Mouse (Mus musculus) fibroblast of lung, adult 2 months (primary cell): Measurements from ENCODE around the gene Smim8.
"Not testable (repeated sequence)": the region's sequence is repeated elsewhere in the genome, so short reads cannot be mapped to it uniquely, and the experiment has no call there.

Source experiments
- DNase-seq: peaks from one replicate; pipeline ENCODE4 v3.0.0-alpha.2; 2011; ENCODE audit warnings: low read depth

The Smim8 gene

GRCm38 (mm10) chr4:34777677-34778527, at the start of gene Smim8:
Smim8 (minus strand) TSS chr4:34778423.
- peak; percentile 57 for DNase-seq

GRCm38 (mm10) chr4:34823901-34824300, 45.7 kb upstream of the Smim8 start:
- no peak for DNase-seq

- no peak for DNase-seq
Observed at GRCm38 (mm10) chr4:34819904-34820303, 41.7 kb upstream of the Smim8 start.

- DNase-seq: no peak
Observed at GRCm38 (mm10) chr4:34801166-34802034, 23.2 kb upstream of the Smim8 start.

- no peak for DNase-seq
Observed at GRCm38 (mm10) chr4:34798005-34798404, 19.8 kb upstream of the Smim8 start.

- no peak for DNase-seq
Observed at GRCm38 (mm10) chr4:34797294-34797983, 19.2 kb upstream of the Smim8 start.

- DNase-seq: no peak
Observed at GRCm38 (mm10) chr4:34796294-34796693, 18.1 kb upstream of the Smim8 start.

- DNase-seq: no peak
Observed at GRCm38 (mm10) chr4:34786476-34786875, 8.3 kb upstream of the Smim8 start.

GRCm38 (mm10) chr4:34785646-34786045, 7.4 kb upstream of the Smim8 start:
- DNase-seq: no peak

GRCm38 (mm10) chr4:34784865-34785264, 6.6 kb upstream of the Smim8 start:
- no peak for DNase-seq

- DNase-seq: no peak
Observed at GRCm38 (mm10) chr4:34782730-34783129, 4.5 kb upstream of the Smim8 start.

GRCm38 (mm10) chr4:34771652-34772371, 6.4 kb downstream of the Smim8 start:
- no peak for DNase-seq

GRCm38 (mm10) chr4:34756163-34756562, 22.1 kb downstream of the Smim8 start, which contains the start of gene Gm136:
Gm136 (minus strand) TSS chr4:34756263.
- no peak for DNase-seq

- DNase-seq: no peak
Observed at GRCm38 (mm10) chr4:34749236-34749635, 29.0 kb downstream of the Smim8 start.

GRCm38 (mm10) chr4:34734461-34734860, 43.8 kb downstream of the Smim8 start:
- no peak for DNase-seq

- not testable (repeated sequence) for DNase-seq
Observed at GRCm38 (mm10) chr4:34733415-34733814, 44.8 kb downstream of the Smim8 start.

- DNase-seq: no peak
Observed at GRCm38 (mm10) chr4:34729851-34730341, 48.3 kb downstream of the Smim8 start, which contains the start of gene Cfap206. Cfap206 (minus strand) TSS chr4:34730206.

- not testable (repeated sequence) for DNase-seq
Observed at GRCm38 (mm10) chr4:34725710-34726109, 52.5 kb downstream of the Smim8 start.

GRCm38 (mm10) chr4:34724306-34724705, 53.9 kb downstream of the Smim8 start:
- DNase-seq: no peak

- no peak for DNase-seq
Observed at GRCm38 (mm10) chr4:34723186-34723585, 55.0 kb downstream of the Smim8 start.
